Mouse (Mus musculus): ENCODE measurements at regions not wholly inside any gene's neighbourhood (a gene's known extent, or its start where the extent isn't known, plus 50 kb on each side); places are given as distances from the start of the nearest gene placed in this dataset.

DNA sequence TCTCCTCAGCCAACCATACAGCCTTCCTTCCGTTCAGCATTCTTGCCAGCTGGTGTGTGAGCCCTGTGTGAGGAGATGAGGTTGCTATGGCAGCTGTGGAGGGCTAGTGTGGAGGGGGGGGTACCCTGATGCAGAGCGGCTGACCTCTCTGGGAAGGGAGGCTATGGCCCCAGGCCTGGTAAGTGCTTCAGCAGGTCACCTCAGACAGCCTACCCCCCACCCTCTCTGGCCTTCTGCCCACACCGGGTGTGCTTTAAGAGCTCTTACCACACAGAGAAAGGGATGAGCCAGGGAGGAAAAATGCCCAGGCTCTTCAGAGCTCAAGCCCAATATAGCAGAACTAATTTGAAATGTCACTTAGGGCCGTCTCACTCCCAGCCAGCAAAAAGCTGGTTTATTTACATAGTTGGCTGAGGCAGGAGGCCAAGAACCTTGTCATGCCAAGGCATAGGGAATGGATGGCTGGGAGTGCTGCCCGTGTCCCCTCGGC is 69.1 kb upstream of the Pja1 start:
- Histone ChIP-seq H3K27ac (no peak overlapping the region), H3K9me3 (ENCODE audit: control insufficient read depth, low read length) (no peaks in the 10 kb centered on the region), H3K27me3 (ENCODE audit: control insufficient read depth, insufficient read depth, low read length) (peaks cover 20% of the 10 kb centered on the region; the same call in 1 of the 2 replicates), H3K9ac (no peak overlapping the region), H3K4me2 (replicated peaks) (no peak overlapping the region), H3K4me1 (replicated peaks; ENCODE audit: control insufficient read depth, insufficient read depth, low read length) (0 out of 2 replicates have a peak, but pooled peaks cover 5% of the 10 kb centered on the region), H3K36me3 (replicated peaks; ENCODE audit: control insufficient read depth, insufficient read depth) (no peaks in the 10 kb centered on the region), H3K4me3 (replicated peaks; ENCODE audit: low read length) (no peak overlapping the region)
- DNase-seq (ENCODE audit: low spot score) (peak; percentile 58), ATAC-seq (ENCODE audit: low FRiP score) (peak; percentile 92)
- 48% methylated on average over 6 of the region's 6 CpGs for WGBS

DNA sequence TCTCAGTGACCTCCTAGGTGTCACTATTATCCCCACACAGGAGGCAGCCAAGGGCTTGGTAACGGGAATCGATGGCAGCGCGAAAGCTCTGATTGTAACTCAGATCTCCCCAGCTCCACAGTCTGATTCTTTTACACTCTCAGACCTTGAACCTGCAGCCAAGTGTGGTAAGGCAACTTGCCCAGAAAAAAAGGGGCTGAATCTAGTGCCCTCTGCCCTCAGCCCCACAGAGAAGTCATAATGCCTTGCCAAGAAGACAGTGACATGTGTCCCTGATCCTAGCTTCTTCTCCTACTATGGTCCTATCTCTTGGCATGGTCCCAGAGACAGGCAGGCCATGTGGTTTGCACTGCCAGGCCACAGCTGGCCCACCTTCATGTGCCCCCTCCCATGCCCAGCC is 68.6 kb upstream of the Pja1 start:
- peaks cover 20% of the 10 kb centered on the region; the same call in 1 of the 2 replicates for H3K27me3 ChIP-seq (ENCODE audit: control insufficient read depth, insufficient read depth, low read length)

DNA sequence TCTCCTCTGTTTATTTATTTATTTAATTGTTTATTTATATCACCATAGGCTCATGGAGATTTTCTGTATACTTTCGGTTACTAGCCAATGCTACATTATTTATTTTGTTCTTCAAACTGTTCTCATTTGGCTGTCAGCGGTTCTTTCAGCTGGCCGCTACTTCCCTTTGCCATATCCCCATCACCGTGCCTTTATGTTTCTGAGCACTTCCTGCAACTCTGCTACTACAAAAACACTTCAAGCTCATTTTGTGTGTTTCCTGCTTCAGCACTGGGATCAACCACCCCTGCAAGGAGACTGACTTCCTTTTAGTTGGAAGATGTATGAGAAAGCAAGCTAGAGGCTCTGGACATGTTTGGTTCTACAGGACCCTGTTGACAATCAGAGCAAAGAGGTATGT is 66.7 kb upstream of the Pja1 start:
- WGBS, result 94% methylated on average over 4 of the region's 4 CpGs
- no peak overlapping the region for H3K27ac ChIP-seq
- no peak for ATAC-seq (ENCODE audit: low FRiP score)

More for the DNA sequence above, 68.6 kb upstream of the Pja1 start:
- Histone ChIP-seq H3K36me3 (replicated peaks; ENCODE audit: control insufficient read depth, insufficient read depth) (no peaks in the 10 kb centered on the region), H3K9ac (no peak overlapping the region), H3K27ac (0 out of 2 replicates have a peak overlapping the region, but pooled peaks have one; percentile 32), H3K9me3 (ENCODE audit: control insufficient read depth, low read length) (no peaks in the 10 kb centered on the region), H3K4me3 (replicated peaks; ENCODE audit: low read length) (no peak overlapping the region), H3K4me2 (replicated peaks) (no peak overlapping the region), H3K4me1 (replicated peaks; ENCODE audit: control insufficient read depth, insufficient read depth, low read length) (0 out of 2 replicates have a peak, but pooled peaks cover 5% of the 10 kb centered on the region)
- DNase-seq (ENCODE audit: low spot score), result no peak
- no peak for ATAC-seq (ENCODE audit: low FRiP score)
- 57% methylated on average over 4 of the region's 4 CpGs for WGBS

DNA sequence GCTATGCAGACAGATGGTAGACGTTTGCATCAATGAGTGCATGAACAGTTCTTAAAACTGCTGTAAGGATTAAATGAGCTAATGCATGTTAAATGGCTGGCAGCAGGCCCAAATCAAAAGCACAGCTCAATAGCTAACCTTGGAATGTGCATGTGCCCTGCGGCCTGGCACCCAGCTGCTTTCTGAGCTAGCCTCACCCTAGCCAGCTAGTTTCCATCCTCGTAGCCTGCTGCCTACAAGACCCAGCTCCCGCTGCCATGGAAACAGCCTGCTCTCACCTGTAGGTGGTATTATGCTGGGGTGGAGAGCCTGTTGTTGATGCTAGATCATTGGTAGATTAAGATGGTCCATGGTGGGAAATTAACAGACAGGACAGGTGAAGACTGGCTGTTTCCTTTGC is 63.8 kb upstream of the Pja1 start:
- H3K4me1 ChIP-seq (replicated peaks; ENCODE audit: control insufficient read depth, insufficient read depth, low read length), result 0 out of 2 replicates have a peak, but pooled peaks cover 5% of the 10 kb centered on the region
- no peaks in the 10 kb centered on the region for H3K9me3 ChIP-seq (ENCODE audit: control insufficient read depth, low read length)
- DNase-seq (ENCODE audit: low spot score) (no peak), ATAC-seq (ENCODE audit: low FRiP score) (no peak)
- H3K36me3 ChIP-seq (replicated peaks; ENCODE audit: control insufficient read depth, insufficient read depth), result no peaks in the 10 kb centered on the region
- H3K4me2 ChIP-seq (replicated peaks), result no peak overlapping the region
- H3K27me3 ChIP-seq (ENCODE audit: control insufficient read depth, insufficient read depth, low read length), result peaks cover 34% of the 10 kb centered on the region
- no peak overlapping the region for H3K9ac ChIP-seq
- no peak overlapping the region for H3K27ac ChIP-seq
- H3K4me3 ChIP-seq (replicated peaks; ENCODE audit: low read length), result no peak overlapping the region
- WGBS, result 61% methylated on average over 4 of the region's 4 CpGs

More for the DNA sequence above, 66.7 kb upstream of the Pja1 start:
- Histone ChIP-seq H3K4me2 (replicated peaks) (no peak overlapping the region), H3K27me3 (ENCODE audit: control insufficient read depth, insufficient read depth, low read length) (peaks cover 32% of the 10 kb centered on the region), H3K9ac (no peak overlapping the region), H3K9me3 (ENCODE audit: control insufficient read depth, low read length) (no peaks in the 10 kb centered on the region), H3K4me1 (replicated peaks; ENCODE audit: control insufficient read depth, insufficient read depth, low read length) (0 out of 2 replicates have a peak, but pooled peaks cover 5% of the 10 kb centered on the region), H3K36me3 (replicated peaks; ENCODE audit: control insufficient read depth, insufficient read depth) (no peaks in the 10 kb centered on the region), H3K4me3 (replicated peaks; ENCODE audit: low read length) (no peak overlapping the region)
- DNase-seq (ENCODE audit: low spot score), result no peak

DNA sequence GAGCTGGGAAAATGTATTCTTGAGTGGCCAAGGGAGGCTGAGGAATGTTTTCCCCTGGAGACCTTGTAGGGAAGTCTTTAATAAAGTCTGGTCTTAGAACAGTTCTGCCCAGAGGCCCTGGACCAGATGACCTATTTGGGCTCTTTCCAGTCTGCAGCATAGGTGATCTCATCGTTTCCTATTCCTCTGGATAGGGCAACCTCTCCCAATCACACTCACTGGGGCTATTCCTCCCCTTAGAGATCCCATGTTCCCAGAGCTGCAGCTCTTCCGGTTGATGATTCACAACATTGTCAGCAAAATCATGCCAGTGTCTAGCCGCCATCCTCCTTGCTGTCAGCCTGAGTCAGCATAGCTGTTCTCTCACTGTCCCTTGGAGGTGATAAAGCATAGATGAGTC is 60.1 kb upstream of the Pja1 start:
- no peak overlapping the region for H3K4me3 ChIP-seq (replicated peaks; ENCODE audit: low read length)
- ATAC-seq (ENCODE audit: low FRiP score) (no peak), DNase-seq (ENCODE audit: low spot score) (no peak)
- no peak overlapping the region for H3K27ac ChIP-seq
- no peaks in the 10 kb centered on the region for H3K9me3 ChIP-seq (ENCODE audit: control insufficient read depth, low read length)
- whole genome bisulfite sequencing, result 82% methylated on average over 3 of the region's 3 CpGs
- no peaks in the 10 kb centered on the region for H3K36me3 ChIP-seq (replicated peaks; ENCODE audit: control insufficient read depth, insufficient read depth)
- H3K4me1 ChIP-seq (replicated peaks; ENCODE audit: control insufficient read depth, insufficient read depth, low read length), result no peaks in the 10 kb centered on the region
- H3K9ac ChIP-seq, result no peak overlapping the region
- peaks cover 39% of the 10 kb centered on the region for H3K27me3 ChIP-seq (ENCODE audit: control insufficient read depth, insufficient read depth, low read length)
- H3K4me2 ChIP-seq (replicated peaks), result no peak overlapping the region

DNA sequence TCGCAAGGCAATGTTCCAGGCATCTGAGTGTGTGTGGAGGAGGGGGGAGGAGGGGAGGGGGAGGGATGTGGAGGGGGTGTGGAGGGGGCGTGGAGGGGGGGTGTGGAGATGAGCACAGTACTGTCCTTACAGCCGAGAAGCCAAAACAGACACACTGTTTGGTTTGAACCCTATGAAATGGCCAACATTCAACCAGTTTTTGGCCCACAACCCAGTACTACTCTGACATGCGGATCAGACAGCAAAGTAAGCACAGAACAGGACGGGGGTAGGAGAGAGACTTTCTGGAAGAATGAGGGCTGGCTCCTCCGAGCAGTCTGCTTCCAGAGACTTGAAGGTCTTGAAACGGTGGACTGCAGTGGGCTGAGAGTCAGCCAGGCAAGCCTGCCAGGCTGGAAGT is 59.4 kb upstream of the Pja1 start:
- Histone ChIP-seq H3K4me3 (replicated peaks; ENCODE audit: low read length) (no peak overlapping the region), H3K27ac (no peak overlapping the region), H3K9ac (no peak overlapping the region), H3K36me3 (replicated peaks; ENCODE audit: control insufficient read depth, insufficient read depth) (no peaks in the 10 kb centered on the region), H3K4me2 (replicated peaks) (no peak overlapping the region), H3K4me1 (replicated peaks; ENCODE audit: control insufficient read depth, insufficient read depth, low read length) (no peaks in the 10 kb centered on the region), H3K27me3 (ENCODE audit: control insufficient read depth, insufficient read depth, low read length) (peaks cover 44% of the 10 kb centered on the region), H3K9me3 (ENCODE audit: control insufficient read depth, low read length) (no peaks in the 10 kb centered on the region)
- 73% methylated on average over 7 of the region's 7 CpGs for WGBS
- DNase-seq (ENCODE audit: low spot score) (no peak), ATAC-seq (ENCODE audit: low FRiP score) (no peak)

DNA sequence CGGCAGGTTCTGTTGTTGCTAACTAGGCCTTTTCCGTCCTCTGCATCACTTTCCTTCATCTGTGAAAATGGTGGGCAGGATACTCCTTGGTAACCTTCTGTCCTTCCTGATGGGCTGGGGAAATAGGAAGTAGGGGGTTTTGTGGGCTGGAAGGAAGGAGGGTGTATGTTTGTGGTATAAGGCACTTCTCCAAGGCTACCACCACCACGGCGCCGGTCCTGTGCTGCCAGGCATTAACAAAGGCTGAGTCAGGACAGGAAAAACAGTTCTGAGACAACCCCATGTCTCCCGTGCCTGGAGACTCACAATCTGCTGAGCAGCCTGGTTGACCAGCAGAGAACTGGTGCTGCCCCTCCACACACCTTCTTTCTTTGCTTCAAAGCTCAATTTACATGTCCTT is 52.2 kb upstream of the Pja1 start:
- WGBS, result 27% methylated on average over 6 of the region's 6 CpGs
- DNase-seq (ENCODE audit: low spot score) (no peak), ATAC-seq (ENCODE audit: low FRiP score) (no peak)
- Histone ChIP-seq H3K27me3 (ENCODE audit: control insufficient read depth, insufficient read depth, low read length) (peaks cover 48% of the 10 kb centered on the region), H3K4me2 (replicated peaks) (no peak overlapping the region), H3K27ac (no peak overlapping the region), H3K9ac (no peak overlapping the region), H3K4me1 (replicated peaks; ENCODE audit: control insufficient read depth, insufficient read depth, low read length) (no peaks in the 10 kb centered on the region), H3K9me3 (ENCODE audit: control insufficient read depth, low read length) (no peaks in the 10 kb centered on the region), H3K36me3 (replicated peaks; ENCODE audit: control insufficient read depth, insufficient read depth) (no peaks in the 10 kb centered on the region), H3K4me3 (replicated peaks; ENCODE audit: low read length) (no peak overlapping the region)

DNA sequence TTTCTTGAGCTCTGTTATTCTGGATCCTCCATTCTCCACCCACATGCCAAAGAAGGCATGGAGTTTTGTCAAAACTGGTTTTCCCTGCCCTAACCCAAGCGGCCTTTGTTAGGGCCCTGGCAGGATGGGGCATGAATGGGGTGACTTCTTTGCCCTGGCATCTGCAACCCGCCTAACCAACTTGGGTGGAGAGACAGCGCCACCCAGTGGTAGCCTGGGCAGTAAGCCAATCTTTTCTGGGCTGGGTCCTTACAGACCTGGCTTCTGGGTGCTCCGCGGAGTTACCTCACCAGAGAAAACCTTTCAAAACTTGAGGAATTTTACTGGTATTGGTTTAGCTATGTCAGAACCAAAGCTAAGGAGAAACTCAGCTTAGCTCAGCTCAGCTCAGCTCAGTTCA is 51.8 kb upstream of the Pja1 start:
- Histone ChIP-seq H3K4me2 (replicated peaks) (no peak overlapping the region), H3K4me1 (replicated peaks; ENCODE audit: control insufficient read depth, insufficient read depth, low read length) (no peaks in the 10 kb centered on the region), H3K9ac (no peak overlapping the region), H3K27me3 (ENCODE audit: control insufficient read depth, insufficient read depth, low read length) (peaks cover 48% of the 10 kb centered on the region), H3K27ac (no peak overlapping the region), H3K36me3 (replicated peaks; ENCODE audit: control insufficient read depth, insufficient read depth) (no peaks in the 10 kb centered on the region), H3K4me3 (replicated peaks; ENCODE audit: low read length) (no peak overlapping the region), H3K9me3 (ENCODE audit: control insufficient read depth, low read length) (no peaks in the 10 kb centered on the region)
- DNase-seq (ENCODE audit: low spot score) (peak; percentile 79), ATAC-seq (ENCODE audit: low FRiP score) (peak; percentile 78)
- 18% methylated on average over 5 of the region's 5 CpGs for WGBS

DNA sequence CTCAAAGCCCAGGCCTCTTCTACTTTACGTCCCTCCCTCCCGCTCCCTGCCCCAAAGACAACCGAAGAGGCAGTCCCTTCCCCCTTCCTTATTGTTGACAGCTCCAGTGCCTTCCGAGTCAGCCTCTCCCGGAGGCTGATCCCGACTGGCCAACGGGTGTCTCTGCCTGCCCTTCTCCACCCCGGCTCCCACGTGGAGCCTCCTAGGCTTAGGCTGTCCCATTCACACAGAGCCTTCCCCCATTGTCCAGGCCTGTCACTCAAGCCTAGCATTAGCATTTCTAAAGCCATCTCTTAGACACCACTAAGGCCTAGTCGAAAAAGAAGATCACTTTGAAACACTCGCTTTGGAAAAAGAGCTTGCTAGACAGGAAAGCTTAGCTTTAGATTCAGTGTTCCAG is 51.2 kb upstream of the Pja1 start:
- WGBS, result 28% methylated on average over 11 of the region's 11 CpGs

DNA sequence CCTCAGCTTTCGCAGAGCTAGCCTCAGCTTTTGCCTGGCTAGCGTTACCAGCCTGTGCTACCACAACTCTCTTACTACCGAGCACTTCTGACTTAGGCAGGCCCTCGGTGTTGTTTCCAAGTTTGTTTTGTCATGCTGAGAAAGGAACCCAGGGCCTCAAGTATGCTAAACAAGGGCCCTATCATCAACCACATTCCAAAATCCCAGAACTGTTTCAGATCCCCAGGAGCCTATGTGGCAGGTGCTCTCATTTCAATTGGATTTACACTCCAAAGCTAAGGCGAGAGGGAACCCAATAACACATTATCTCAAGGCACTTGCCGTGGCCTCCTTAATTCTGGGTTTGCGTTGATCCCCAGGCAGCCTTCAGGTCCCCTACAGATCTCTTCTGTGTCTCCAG is 50.8 kb upstream of the Pja1 start:
- no peak overlapping the region for H3K4me2 ChIP-seq (replicated peaks)
- H3K4me3 ChIP-seq (replicated peaks; ENCODE audit: low read length), result no peak overlapping the region
- ATAC-seq (ENCODE audit: low FRiP score) (no peak), DNase-seq (ENCODE audit: low spot score) (no peak)
- H3K27ac ChIP-seq, result no peak overlapping the region
- no peaks in the 10 kb centered on the region for H3K9me3 ChIP-seq (ENCODE audit: control insufficient read depth, low read length)
- H3K9ac ChIP-seq, result no peak overlapping the region
- no peaks in the 10 kb centered on the region for H3K4me1 ChIP-seq (replicated peaks; ENCODE audit: control insufficient read depth, insufficient read depth, low read length)
- H3K36me3 ChIP-seq (replicated peaks; ENCODE audit: control insufficient read depth, insufficient read depth), result no peaks in the 10 kb centered on the region
- H3K27me3 ChIP-seq (ENCODE audit: control insufficient read depth, insufficient read depth, low read length), result peaks cover 50% of the 10 kb centered on the region
- 25% methylated on average over 7 of the region's 7 CpGs for WGBS

More for the DNA sequence above, 51.2 kb upstream of the Pja1 start:
- Histone ChIP-seq H3K36me3 (replicated peaks; ENCODE audit: control insufficient read depth, insufficient read depth) (no peaks in the 10 kb centered on the region), H3K4me2 (replicated peaks) (no peak overlapping the region), H3K4me3 (replicated peaks; ENCODE audit: low read length) (no peak overlapping the region), H3K27me3 (ENCODE audit: control insufficient read depth, insufficient read depth, low read length) (peaks cover 48% of the 10 kb centered on the region), H3K27ac (no peak overlapping the region), H3K9ac (no peak overlapping the region), H3K4me1 (replicated peaks; ENCODE audit: control insufficient read depth, insufficient read depth, low read length) (no peaks in the 10 kb centered on the region), H3K9me3 (ENCODE audit: control insufficient read depth, low read length) (no peaks in the 10 kb centered on the region)
- DNase-seq (ENCODE audit: low spot score) (no peak), ATAC-seq (ENCODE audit: low FRiP score) (peak; percentile 88; the same call in 1 of the 2 replicates)

Data from hindbrain, embryonic 14.5 days (tissue).